Mouse (Mus musculus) liver, embryonic 14.5 days (tissue): ENCODE measurements around the gene Dnah5.

Experiments
- CTCF ChIP-seq: IDR thresholded peaks from 2 replicates; pipeline ENCODE4 v1.5.1; 2016; ENCODE audit warnings: antibody characterized with exemption, low read depth, control low read depth
- EP300 ChIP-seq: IDR thresholded peaks from 2 replicates; pipeline ENCODE4 v1.6.1; 2016; ENCODE audit warnings: antibody characterized with exemption, low read depth

- TF ChIP-seq CTCF (no peak), EP300 (no peak)
These were observed 107.0 kb downstream of the Dnah5 start for GRCm38 (mm10) chr15:28310516-28310915.
